Mouse (Mus musculus) small intestine, adult 2 months (tissue): ENCODE measurements at regions not wholly inside any gene's neighbourhood (a gene's known extent, or its start where the extent isn't known, plus 50 kb on each side); places are given as distances from the start of the nearest gene placed in this dataset.

Experiments used
- H3K27ac ChIP-seq: fragments of 200-500 bp; 2 replicates; pipeline ENCODE4 v1.5.1; 2012; ENCODE audit warnings: low read depth, low read length, control low read depth, inconsistent platforms; ENCODE audit not compliant: insufficient read depth
- H3K27me3 ChIP-seq: fragments of 200-500 bp; 2 replicates; pipeline ENCODE4 v1.6.1; 2012; ENCODE audit warnings: mild to moderate bottlenecking, moderate library complexity, low read length, inconsistent platforms; ENCODE audit not compliant: control insufficient read depth, insufficient read depth
- H3K36me3 ChIP-seq: fragments of 200-500 bp; 2 replicates; pipeline ENCODE4 v1.6.1; 2012; ENCODE audit warnings: mild to moderate bottlenecking, low read length, control low read depth, inconsistent platforms; ENCODE audit not compliant: control insufficient read depth, insufficient read depth
- H3K4me1 ChIP-seq: fragments of 200-500 bp; 2 replicates; pipeline ENCODE4 v1.6.1; 2012; ENCODE audit warnings: low read length, inconsistent platforms, mixed read lengths; ENCODE audit not compliant: control insufficient read depth, insufficient read depth, insufficient read length
- H3K4me3 ChIP-seq: fragments of 200-500 bp; 2 replicates; pipeline ENCODE4 v1.5.1; 2012; ENCODE audit warnings: low read depth, mild to moderate bottlenecking, control low read depth, inconsistent platforms, low read length, moderate library complexity
- CTCF ChIP-seq: fragments of 200-500 bp; IDR thresholded peaks from 2 replicates; pipeline ENCODE4 v1.5.1; 2012; ENCODE audit warnings: low read depth, mild to moderate bottlenecking, control low read depth, inconsistent platforms, low read length, moderate library complexity, mixed read lengths; ENCODE audit not compliant: insufficient replicate concordance, insufficient read length; ENCODE audit errors: extremely low read depth
- POLR2A ChIP-seq: fragments of 200-500 bp; IDR thresholded peaks from 2 replicates; pipeline ENCODE4 v1.6.1; 2012; ENCODE audit warnings: low read depth, mild to moderate bottlenecking, control low read depth, inconsistent platforms, low read length, moderate library complexity
- WGBS: fragments of 180-500 bp; shearing (Covaris S2); methylation state at CpG from one replicate; pipeline ENCODE4 v1.1.7; 2018; 5-methylcytosine and 5-hydroxymethylcytosine counted together

- no peak overlapping the region for H3K27ac ChIP-seq
- H3K27me3 ChIP-seq = no peaks in the 10 kb centered on the region
- no peak for TF ChIP-seq CTCF
- no peak for TF ChIP-seq POLR2A
- peak overlapping the region; percentile 57 for H3K4me3 ChIP-seq
- peaks cover 2% of the 10 kb centered on the region; the same call in 1 of the 2 replicates for H3K4me1 ChIP-seq
- no peaks in the 10 kb centered on the region for H3K36me3 ChIP-seq
- WGBS = 81% methylated on average over 10 of the region's 10 CpGs
These were observed 146.1 kb upstream of the Kif2a start for GRCm38 (mm10) chr13:107167856-107168598.

GRCm38 (mm10) chr13:107151548-107151947 lies 129.6 kb upstream of the Kif2a start:
- WGBS = 68% methylated on average over 5 of the region's 5 CpGs
- no peaks in the 10 kb centered on the region for H3K27me3 ChIP-seq
- H3K36me3 ChIP-seq = no peaks in the 10 kb centered on the region
- TF ChIP-seq POLR2A = no peak
- TF ChIP-seq CTCF = no peak
- no peak overlapping the region for H3K27ac ChIP-seq
- H3K4me1 ChIP-seq = no peaks in the 10 kb centered on the region
- H3K4me3 ChIP-seq = no peak overlapping the region

GRCm38 (mm10) chr13:107141209-107141608 lies 119.3 kb upstream of the Kif2a start:
- H3K4me3 ChIP-seq = no peak overlapping the region
- no peaks in the 10 kb centered on the region for H3K36me3 ChIP-seq
- H3K4me1 ChIP-seq = no peaks in the 10 kb centered on the region
- no peak overlapping the region for H3K27ac ChIP-seq
- H3K27me3 ChIP-seq = no peaks in the 10 kb centered on the region; the same call in 1 of the 2 replicates
- 57% methylated on average over 4 of the region's 4 CpGs for WGBS
- TF ChIP-seq POLR2A (no peak), CTCF (no peak)

GRCm38 (mm10) chr13:107134125-107134524 lies 112.2 kb upstream of the Kif2a start:
- H3K27me3 ChIP-seq = no peaks in the 10 kb centered on the region
- no peak overlapping the region for H3K4me3 ChIP-seq

GRCm38 (mm10) chr13:107126636-107127035 lies 104.7 kb upstream of the Kif2a start:
- Histone ChIP-seq H3K27me3 (no peaks in the 10 kb centered on the region), H3K27ac (no peak overlapping the region)
- WGBS = 92% methylated on average over 7 of the region's 7 CpGs

More at GRCm38 (mm10) chr13:107134125-107134524, 112.2 kb upstream of the Kif2a start:
- no peak for TF ChIP-seq POLR2A
- TF ChIP-seq CTCF = no peak
- Histone ChIP-seq H3K36me3 (no peaks in the 10 kb centered on the region), H3K27ac (no peak overlapping the region), H3K4me1 (no peaks in the 10 kb centered on the region)

GRCm38 (mm10) chr13:107124130-107124668 lies 102.3 kb upstream of the Kif2a start:
- no peaks in the 10 kb centered on the region for H3K4me1 ChIP-seq
- no peak overlapping the region for H3K4me3 ChIP-seq
- 49% methylated on average over 8 of the region's 8 CpGs for WGBS
- H3K27ac ChIP-seq = no peak overlapping the region
- H3K27me3 ChIP-seq = no peaks in the 10 kb centered on the region
- H3K36me3 ChIP-seq = no peaks in the 10 kb centered on the region
- TF ChIP-seq CTCF (no peak), POLR2A (no peak)

More at GRCm38 (mm10) chr13:107126636-107127035, 104.7 kb upstream of the Kif2a start:
- H3K4me3 ChIP-seq = no peak overlapping the region
- TF ChIP-seq POLR2A (no peak), CTCF (no peak)
- H3K4me1 ChIP-seq = no peaks in the 10 kb centered on the region
- no peaks in the 10 kb centered on the region for H3K36me3 ChIP-seq

- H3K4me3 ChIP-seq = no peak overlapping the region
- 53% methylated on average over 22 of the region's 22 CpGs for WGBS
- TF ChIP-seq POLR2A (no peak), CTCF (peak; percentile 33; the same call in 1 of the 2 replicates)
- H3K36me3 ChIP-seq = no peaks in the 10 kb centered on the region
- no peaks in the 10 kb centered on the region for H3K27me3 ChIP-seq
- H3K27ac ChIP-seq = no peak overlapping the region
- no peaks in the 10 kb centered on the region; the same call in 1 of the 2 replicates for H3K4me1 ChIP-seq
These were observed 92.2 kb upstream of the Kif2a start for GRCm38 (mm10) chr13:107113949-107114690.
